Mouse (Mus musculus) macrophage (primary cell): Measurements from ENCODE around the gene Col9a2. TPM values are rescaled to one million over a fixed set of nuclear protein-coding genes. Genes with fewer than 3 reads are reported as not detected.
A peak's percentile ranks its signal among the peaks of the same experiment; 100 is the strongest.

Source experiments
- H3K27ac ChIP-seq: fragments of 350-480 bp; formaldehyde crosslinking; 2 replicates; pipeline ENCODE4 v1.9.0; 2021
- H3K36me3 ChIP-seq: fragments of 350-480 bp; formaldehyde crosslinking; 2 replicates; pipeline ENCODE4 v1.9.0; 2021; ENCODE audit errors: inconsistent target
- H3K4me3 ChIP-seq: fragments of 350-480 bp; formaldehyde crosslinking; 2 replicates; pipeline ENCODE4 v1.9.0; 2021; ENCODE audit errors: inconsistent target
- H3K79me2 ChIP-seq: fragments of 350-480 bp; formaldehyde crosslinking; 2 replicates; pipeline ENCODE4 v1.9.0; 2021; ENCODE audit errors: inconsistent target
- WGBS: methylation state at CpG from one replicate; pipeline ENCODE4 v1.1.7; 2026; ENCODE audit warnings: inconsistent platforms; ENCODE audit not compliant: missing documents; 5-methylcytosine and 5-hydroxymethylcytosine counted together
- polyA plus RNA-seq: library from polyadenylated mRNA; stranded (reverse); fragments of 250-400 nt; gene quantifications from 3 replicates; pipeline ENCODE4 v1.2.4, GENCODE M21; 2018; ENCODE audit warnings: inconsistent platforms
- total RNA-seq, 78 experiments: library from RNA; depleted of rRNA; stranded (reverse); fragments of 250-400 nt; gene quantifications; 1 replicate in 9 of 78; 2 replicates in 24 of 78; 3 replicates in 43 of 78; 4 replicates in 2 of 78; pipeline ENCODE4 v1.2.4; 2018; ENCODE audit warnings: inconsistent platforms in 56 of 78

Gene Col9a2
- total RNA-seq (2018; cell fraction: chromatin; rRNA removed), result under 1 TPM in 2 of 26 experiments, not detected in 24; 0.16 to 0.35 TPM
- under 1 TPM in 2 of 26 experiments, not detected in 24; 0.14 to 0.17 TPM for total RNA-seq (2018; cell fraction: cytosol; rRNA removed)
- not detected for total RNA-seq (2018; cell fraction: nucleus; rRNA removed)
- polyA plus RNA-seq, result 0.04 TPM in 1 of 3 replicates, not detected in the others

DNA sequence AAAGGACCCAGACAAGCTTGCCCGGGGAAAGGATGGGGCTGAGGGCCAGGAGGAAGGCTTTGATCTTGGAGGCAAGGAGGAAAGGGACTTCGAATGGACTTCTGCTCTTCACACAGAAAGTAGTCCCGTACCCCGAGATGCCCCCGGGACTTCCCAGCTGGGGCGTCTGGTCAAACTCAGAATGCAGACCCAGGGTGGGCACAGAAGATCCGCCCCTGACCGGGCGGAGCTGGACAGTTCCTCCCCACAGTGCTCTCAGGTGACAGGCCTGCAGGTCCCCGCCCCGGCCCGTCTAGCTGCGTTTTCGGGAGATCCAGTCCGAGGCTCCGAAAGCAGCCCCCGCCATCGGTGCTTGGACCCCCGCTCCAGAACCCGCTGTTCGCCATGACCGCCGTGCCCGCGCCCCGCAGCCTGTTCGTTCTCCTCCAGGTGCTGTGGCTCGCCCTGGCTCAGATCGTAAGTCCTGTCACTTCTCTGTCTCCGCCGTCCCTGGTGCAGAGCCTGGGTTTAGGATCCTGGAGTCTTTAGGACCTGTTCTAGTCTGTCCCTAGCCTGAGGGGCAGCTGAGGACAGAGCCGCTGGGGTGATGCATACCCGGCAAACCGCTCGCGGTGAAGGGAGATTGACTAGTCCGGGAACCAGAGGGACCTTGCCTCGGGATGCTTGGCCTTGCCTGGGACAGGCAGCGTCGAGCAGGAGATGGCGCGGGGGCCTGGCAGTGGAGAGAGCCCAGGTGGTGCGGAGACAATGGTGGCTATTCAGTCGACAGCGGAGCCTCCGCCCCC lies at the start of gene Col9a2:
TSS of gene Col9a2 (plus strand) at position 55 of the 785 bp plus-strand sequence.
- H3K36me3 ChIP-seq, result no peaks in the 10 kb centered on the region
- no peaks in the 10 kb centered on the region for H3K79me2 ChIP-seq
- H3K27ac ChIP-seq, result no peak within 1 kb of the TSS
- WGBS, result 8% methylated on average over 44 of the region's 46 CpGs
- H3K4me3 ChIP-seq, result no peak within 1 kb of the TSS

DNA sequence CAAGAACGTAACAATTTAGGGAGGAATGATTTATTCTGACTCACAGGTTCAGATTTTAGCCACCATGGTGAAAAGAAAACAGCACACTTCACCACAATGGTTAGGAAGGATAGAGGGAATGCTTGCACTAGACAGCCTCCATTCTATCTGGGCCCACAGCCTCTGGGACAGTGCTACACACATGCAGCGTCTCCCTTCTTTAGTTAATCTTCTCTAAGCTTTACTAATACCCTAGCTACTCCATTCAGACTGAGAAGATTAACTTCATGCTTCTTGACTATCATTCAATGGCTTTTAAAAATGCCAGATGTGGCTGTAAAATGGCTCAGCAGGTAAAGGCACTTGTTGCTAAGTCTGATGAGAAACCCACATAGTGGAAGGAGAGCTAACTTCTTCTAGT lies 46.9 kb upstream of the Col9a2 start:
- H3K36me3 ChIP-seq, result no peaks in the 10 kb centered on the region
- whole genome bisulfite sequencing, result 88% methylated on average over 2 of the region's 2 CpGs

GRCm38 (mm10) chr4:120993025-120993424 lies 46.2 kb upstream of the Col9a2 start:
- 0% methylated on average over 1 of the region's 1 CpGs for WGBS
- Histone ChIP-seq H3K36me3 (no peaks in the 10 kb centered on the region), H3K4me3 (no peak overlapping the region), H3K79me2 (peaks cover 93% of the 10 kb centered on the region), H3K27ac (peak overlapping the region; percentile 73)

More for the DNA sequence above, 46.9 kb upstream of the Col9a2 start:
- peaks cover 93% of the 10 kb centered on the region for H3K79me2 ChIP-seq
- H3K27ac ChIP-seq, result peak overlapping the region; percentile 73
- no peak overlapping the region for H3K4me3 ChIP-seq

- Histone ChIP-seq H3K27ac (no peak overlapping the region), H3K4me3 (no peak overlapping the region), H3K36me3 (no peaks in the 10 kb centered on the region), H3K79me2 (peaks cover 93% of the 10 kb centered on the region)
- WGBS, result 92% methylated on average over 1 of the region's 1 CpGs
Observed at GRCm38 (mm10) chr4:120995911-120996310, 43.3 kb upstream of the Col9a2 start.

GRCm38 (mm10) chr4:121001042-121001441 lies 38.1 kb upstream of the Col9a2 start:
- Histone ChIP-seq H3K4me3 (no peak overlapping the region), H3K27ac (no peak overlapping the region), H3K36me3 (no peaks in the 10 kb centered on the region), H3K79me2 (peaks cover 97% of the 10 kb centered on the region)
- WGBS, result 92% methylated on average over 2 of the region's 2 CpGs

DNA sequence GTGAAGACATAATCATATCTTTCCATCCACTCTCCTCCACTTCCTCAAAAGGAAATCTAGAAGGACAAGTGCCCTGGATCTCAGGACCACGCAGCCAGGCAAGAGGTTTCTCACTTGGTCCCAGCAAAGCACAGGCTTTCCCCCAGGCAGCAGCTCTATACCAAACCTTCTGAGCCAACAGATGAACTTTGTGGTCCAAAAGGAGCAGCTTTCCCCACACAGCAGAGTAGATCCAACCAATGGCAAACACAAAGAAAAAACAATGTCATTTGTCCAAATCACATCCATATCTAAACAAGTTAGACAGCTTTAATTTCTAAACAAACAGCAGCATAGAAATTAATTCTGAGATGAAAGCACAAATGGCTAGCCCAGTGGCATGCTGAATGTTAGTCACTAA lies 37.5 kb upstream of the Col9a2 start:
- Histone ChIP-seq H3K4me3 (no peak overlapping the region), H3K36me3 (no peaks in the 10 kb centered on the region), H3K79me2 (peaks cover 97% of the 10 kb centered on the region), H3K27ac (no peak overlapping the region)
- WGBS, result 64% methylated on average over 1 of the region's 1 CpGs

DNA sequence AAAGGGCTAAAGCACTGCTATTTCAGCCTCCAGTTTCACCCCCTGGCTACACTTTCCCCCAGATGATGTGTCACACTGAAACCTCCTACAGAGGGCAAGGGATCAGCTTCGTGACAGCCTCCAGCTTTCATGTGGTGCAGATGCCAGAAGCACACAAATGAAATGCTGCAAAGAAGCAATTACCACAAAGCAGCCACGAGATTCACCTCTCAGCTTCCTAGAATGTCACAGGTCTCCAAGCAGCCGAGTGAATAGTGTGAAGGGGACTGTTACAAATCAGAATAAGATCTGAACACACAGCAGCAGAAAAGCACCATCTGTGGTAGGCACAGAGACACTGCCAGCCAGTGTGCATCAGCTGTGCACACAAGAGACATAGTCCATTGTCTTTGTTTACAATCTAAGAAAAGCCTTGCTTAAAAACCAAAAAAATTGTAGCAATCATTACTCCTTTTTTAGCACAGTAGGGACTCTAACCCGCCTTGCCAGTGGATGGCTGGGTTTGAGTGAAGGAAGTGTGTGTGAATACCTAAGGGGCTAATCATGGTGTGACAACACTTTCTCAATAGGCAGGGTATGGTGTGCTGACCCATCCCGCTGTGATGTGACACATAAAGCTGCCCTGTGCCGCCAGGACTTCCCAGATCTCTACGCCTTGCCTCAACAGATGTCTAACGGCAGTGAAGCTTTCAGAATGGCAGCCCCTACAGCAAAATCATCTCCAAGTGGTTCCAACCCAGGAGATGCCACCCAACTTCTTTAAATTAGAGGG lies 36.6 kb upstream of the Col9a2 start:
- 71% methylated on average over 8 of the region's 8 CpGs for WGBS
- peak overlapping the region; percentile 7; the same call in 1 of the 2 replicates for H3K27ac ChIP-seq
- no peak overlapping the region for H3K4me3 ChIP-seq
- H3K36me3 ChIP-seq, result no peaks in the 10 kb centered on the region
- H3K79me2 ChIP-seq, result peaks cover 97% of the 10 kb centered on the region

DNA sequence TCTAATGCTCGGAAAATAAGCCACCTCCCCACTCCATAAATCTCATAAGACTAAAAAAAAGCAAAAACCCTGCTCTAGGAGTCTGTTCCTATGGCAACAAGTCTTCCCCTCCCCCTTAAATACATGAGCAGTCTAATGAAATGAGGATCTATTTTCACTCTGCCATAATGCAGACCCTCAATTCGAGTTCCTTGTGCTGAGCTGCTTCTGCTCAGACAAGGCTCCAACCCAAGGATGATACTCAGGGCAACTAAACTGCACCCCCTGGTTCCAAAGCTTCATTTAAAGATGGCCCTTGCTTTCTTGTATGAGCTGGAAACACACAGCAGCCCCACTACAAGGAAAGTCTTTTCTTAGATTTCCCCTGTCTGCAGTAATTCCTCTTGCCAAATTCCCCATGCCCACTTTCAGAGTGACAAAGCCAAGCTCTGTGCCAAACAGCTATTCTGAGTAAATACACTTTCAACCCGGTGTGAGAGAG lies 35.5 kb upstream of the Col9a2 start:
- WGBS, result 26% methylated on average over 3 of the region's 3 CpGs

GRCm38 (mm10) chr4:121004679-121005078 lies 34.5 kb upstream of the Col9a2 start:
- H3K27ac ChIP-seq, result peak overlapping the region; percentile 67
- H3K36me3 ChIP-seq, result no peaks in the 10 kb centered on the region
- no peak overlapping the region for H3K4me3 ChIP-seq
- 8% methylated on average over 4 of the region's 4 CpGs for WGBS
- H3K79me2 ChIP-seq, result peaks cover 94% of the 10 kb centered on the region

More for the DNA sequence above, 35.5 kb upstream of the Col9a2 start:
- Histone ChIP-seq H3K79me2 (peaks cover 97% of the 10 kb centered on the region), H3K4me3 (no peak overlapping the region), H3K27ac (peak overlapping the region; percentile 67), H3K36me3 (no peaks in the 10 kb centered on the region)

GRCm38 (mm10) chr4:121007006-121007405 lies 32.2 kb upstream of the Col9a2 start:
- Histone ChIP-seq H3K27ac (no peak overlapping the region), H3K36me3 (no peaks in the 10 kb centered on the region), H3K4me3 (no peak overlapping the region), H3K79me2 (peaks cover 94% of the 10 kb centered on the region)

DNA sequence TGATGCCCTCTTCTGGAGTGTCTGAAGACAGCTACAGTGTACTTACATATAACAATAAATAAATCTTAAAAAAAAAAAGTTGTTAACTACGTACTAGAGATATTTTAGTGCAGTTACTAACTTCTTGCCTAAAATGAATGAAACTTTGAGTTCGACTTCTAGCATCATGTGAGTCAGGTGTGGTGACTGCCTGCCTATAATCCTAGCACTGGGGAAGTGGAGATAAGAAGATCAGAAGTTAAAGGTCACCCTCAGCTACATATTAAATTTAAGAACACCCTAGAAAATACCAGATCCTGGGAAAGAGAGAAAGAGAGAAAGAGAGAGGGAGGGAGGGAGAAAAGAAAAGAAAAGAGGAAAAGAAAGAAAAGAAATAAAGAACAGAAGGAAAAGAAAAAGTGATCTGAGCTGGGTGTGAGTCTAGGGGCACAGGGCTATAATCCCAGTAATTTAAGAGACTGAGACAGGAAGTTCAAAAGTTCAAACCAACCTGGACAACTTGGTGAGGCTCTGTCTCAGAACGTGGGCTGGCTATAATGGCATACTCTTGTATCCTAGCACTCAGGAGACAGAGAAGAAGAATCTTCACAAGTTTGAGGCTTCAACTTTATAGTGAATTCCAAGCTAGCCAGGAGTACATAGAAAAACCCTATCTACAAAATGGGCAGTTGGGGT lies 31.0 kb upstream of the Col9a2 start:
- H3K4me3 ChIP-seq, result no peak overlapping the region
- H3K79me2 ChIP-seq, result peaks cover 94% of the 10 kb centered on the region
- 32% methylated on average over 2 of the region's 3 CpGs for WGBS
- H3K36me3 ChIP-seq, result no peaks in the 10 kb centered on the region
- H3K27ac ChIP-seq, result peak overlapping the region; percentile 80

GRCm38 (mm10) chr4:121009151-121009550 lies 30.0 kb upstream of the Col9a2 start:
- Histone ChIP-seq H3K79me2 (peaks cover 94% of the 10 kb centered on the region), H3K36me3 (no peaks in the 10 kb centered on the region), H3K4me3 (no peak overlapping the region), H3K27ac (peak overlapping the region; percentile 80)
- WGBS, result 14% methylated on average over 5 of the region's 5 CpGs

DNA sequence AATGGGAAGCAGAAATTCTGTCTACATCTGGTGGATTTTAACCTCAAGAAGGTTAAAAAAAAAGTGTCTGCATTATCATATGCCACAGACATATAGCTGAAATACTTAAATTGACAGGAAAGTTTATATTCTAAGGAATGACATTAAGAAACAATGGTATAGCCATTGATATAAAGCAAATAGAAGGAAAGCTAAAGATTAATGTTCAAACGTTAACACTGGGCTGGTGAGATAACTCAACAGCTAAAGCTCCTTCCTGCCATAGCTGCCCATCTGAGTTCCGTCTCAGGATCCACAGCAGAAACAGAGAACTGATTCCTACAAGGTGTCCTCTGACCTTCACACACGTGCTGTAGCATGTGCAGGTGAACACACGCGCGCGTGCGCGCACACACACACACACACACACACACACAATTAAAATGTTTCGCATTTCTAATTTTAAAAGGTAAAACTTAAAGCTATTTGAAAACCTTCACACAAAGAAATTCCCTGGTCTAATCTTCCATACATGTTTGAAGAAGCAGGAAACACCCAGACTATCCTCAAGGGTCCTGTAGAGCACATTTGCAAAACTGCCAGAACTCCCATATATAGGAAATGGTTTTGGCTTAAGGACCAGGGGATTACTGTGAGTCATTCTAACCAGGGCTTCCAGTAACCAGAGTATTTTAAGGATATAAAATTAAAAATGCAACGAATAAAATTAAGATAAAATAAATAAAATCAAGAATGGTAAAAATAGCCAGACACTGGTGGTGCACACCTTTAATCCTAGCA lies 28.2 kb upstream of the Col9a2 start:
- peak overlapping the region; percentile 80 for H3K27ac ChIP-seq
- WGBS, result 38% methylated on average over 5 of the region's 11 CpGs

More for the DNA sequence above, 28.2 kb upstream of the Col9a2 start:
- Histone ChIP-seq H3K79me2 (peaks cover 97% of the 10 kb centered on the region), H3K36me3 (no peaks in the 10 kb centered on the region), H3K4me3 (no peak overlapping the region)
